In genomic region chr5:117928553-117928952, GRCm38 (mm10) we compare ENCODE assay signal across 20 mouse cellular contexts. TPM values are rescaled to one million over a fixed set of nuclear protein-coding genes. Genes with fewer than 3 reads are reported as not detected.
DNase-seq lines count a peak whose midpoint lies in the region; ATAC-seq and TF ChIP-seq lines count a peak whose summit lies in the region.
"Had no signal": no experiment of that assay in that cellular context is flagged by ENCODE, and none has a peak within 500 bp of the region (broad histone marks: within the 10 kb centered on the region; RNA-seq: fewer than 3 reads in every experiment).

No protein-coding gene starts in this region.

- H3K27me3 ChIP-seq in intestine, postnatal 0 days (replicated peaks; ENCODE audit: control insufficient read depth, insufficient read depth, low read length), result no peaks in the 10 kb centered on the region
- H3K27me3 ChIP-seq in intestine, embryonic 16.5 days (replicated peaks; ENCODE audit: control insufficient read depth, insufficient read depth, low read length), result no peaks in the 10 kb centered on the region
- H3K27me3 ChIP-seq: embryonic facial prominence, embryonic 15.5 days; forebrain, embryonic 15.5 days; hindbrain, embryonic 15.5 days; intestine, embryonic 15.5 days had no signal

- WGBS in intestine, postnatal 0 days, result 94% methylated on average over 2 of the region's 2 CpGs
- 84% methylated on average over 2 of the region's 2 CpGs for WGBS in intestine, embryonic 16.5 days

- H3K4me2 ChIP-seq in intestine, postnatal 0 days (replicated peaks; ENCODE audit: low read depth), result no peak overlapping the region
- H3K4me2 ChIP-seq in intestine, embryonic 16.5 days (ENCODE audit: low read depth, low read length), result no peak overlapping the region
- H3K4me2 ChIP-seq: embryonic facial prominence, embryonic 15.5 days; forebrain, embryonic 15.5 days; hindbrain, embryonic 15.5 days; intestine, embryonic 15.5 days; kidney, embryonic 15.5 days had no signal

- no peaks in the 10 kb centered on the region for H3K36me3 ChIP-seq in intestine, postnatal 0 days (ENCODE audit: control insufficient read depth, insufficient read depth)
- H3K36me3 ChIP-seq in intestine, embryonic 16.5 days (ENCODE audit: control insufficient read depth, insufficient read depth, low read length), result no peaks in the 10 kb centered on the region
- H3K36me3 ChIP-seq: embryonic facial prominence, embryonic 15.5 days; forebrain, embryonic 15.5 days; hindbrain, embryonic 15.5 days; intestine, embryonic 15.5 days; kidney, embryonic 15.5 days; midbrain, embryonic 10.5 days had no signal

- no peaks in the 10 kb centered on the region for H3K9me3 ChIP-seq in intestine, postnatal 0 days (ENCODE audit: control insufficient read depth)
- H3K9me3 ChIP-seq in intestine, embryonic 16.5 days (ENCODE audit: control insufficient read depth, low read length), result no peaks in the 10 kb centered on the region
- H3K9me3 ChIP-seq: embryonic facial prominence, embryonic 15.5 days; forebrain, embryonic 15.5 days; hindbrain, embryonic 15.5 days; intestine, embryonic 15.5 days; kidney, embryonic 15.5 days; midbrain, embryonic 10.5 days had no signal

- H3K9ac ChIP-seq in intestine, postnatal 0 days (ENCODE audit: low read depth, low read length), result no peak overlapping the region
- H3K9ac ChIP-seq in intestine, embryonic 16.5 days (ENCODE audit: low read depth, low read length), result no peak overlapping the region
- H3K9ac ChIP-seq: embryonic facial prominence, embryonic 15.5 days; forebrain, embryonic 15.5 days; hindbrain, embryonic 15.5 days; intestine, embryonic 15.5 days; kidney, embryonic 15.5 days had no signal

- DNase-seq in 3T3-L1 (ENCODE audit: low read depth, low spot score) (peak; percentile 13), A20 (ENCODE audit: low read depth, low spot score) (peak; percentile 25), R1 (ENCODE audit: low read depth, low spot score) (peak; percentile 74)
- DNase-seq in ovary, adult 18-20 months (ENCODE audit: low spot score), result no peak
- no peak for DNase-seq in ovary, postnatal 10 days (ENCODE audit: low spot score)
- DNase-seq: adrenal gland, postnatal 36 days; cerebellum, adult 9-10 months; gastrocnemius, postnatal 25 days; heart, postnatal 36 days; lung, postnatal 10 days; right cerebral cortex, postnatal 14 days had no signal

- no peak for ATAC-seq in intestine, postnatal 0 days
- ATAC-seq in intestine, embryonic 16.5 days, result no peak
- ATAC-seq: CD4-positive, CD25-positive, alpha-beta regulatory T cell, adult 4 months; forebrain, embryonic 15.5 days; intestine, embryonic 15.5 days had no signal

- H3K27ac ChIP-seq in intestine, postnatal 0 days (ENCODE audit: low read depth, low read length), result no peak overlapping the region
- H3K27ac ChIP-seq in intestine, embryonic 16.5 days (ENCODE audit: low read length), result no peak overlapping the region
- H3K27ac ChIP-seq: embryonic facial prominence, embryonic 15.5 days; forebrain, embryonic 15.5 days; hindbrain, embryonic 15.5 days; intestine, embryonic 15.5 days; kidney, embryonic 15.5 days; midbrain, embryonic 10.5 days had no signal

- H3K4me3 ChIP-seq in intestine, postnatal 0 days (ENCODE audit: low read depth, low read length), result no peak overlapping the region
- no peak overlapping the region for H3K4me3 ChIP-seq in intestine, embryonic 16.5 days (ENCODE audit: low read length)
- H3K4me3 ChIP-seq: embryonic facial prominence, embryonic 15.5 days; forebrain, embryonic 15.5 days; hindbrain, embryonic 15.5 days; intestine, embryonic 15.5 days; kidney, embryonic 15.5 days; midbrain, embryonic 10.5 days had no signal

- peak; percentile 26 for TF ChIP-seq CTCF in intestine, postnatal 0 days (IDR thresholded peaks at IDR 0.05; ENCODE audit: low read depth)

- no peaks in the 10 kb centered on the region for H3K4me1 ChIP-seq in intestine, postnatal 0 days (replicated peaks; ENCODE audit: control insufficient read depth, insufficient read depth, low read length)
- no peaks in the 10 kb centered on the region for H3K4me1 ChIP-seq in intestine, embryonic 16.5 days (ENCODE audit: control insufficient read depth, insufficient read depth, low read length)
- H3K4me1 ChIP-seq: embryonic facial prominence, embryonic 15.5 days; hindbrain, embryonic 15.5 days; intestine, embryonic 15.5 days; kidney, embryonic 15.5 days had no signal

RNA-seq across cellular contexts. Expression of gene Fbxo21, which starts 48.0 kb away (rescaled TPM):
- 20.7 and 21.2 TPM in 2 replicates for polyA plus RNA-seq in intestine, postnatal 0 days (2015; fragmentation: Nextera tagmentation; extraction: Ambion mirVana)
- 50.1 and 51.0 TPM in 2 replicates for polyA plus RNA-seq in intestine, embryonic 16.5 days (2015; fragmentation: Nextera tagmentation; extraction: Ambion mirVana)

Comparison
In these comparisons a context has a peak if more than half of its experiments do, and no peak if none do; other contexts are left out.
1. DNase-seq: peak in 3T3-L1 (single experiment), A20 (single experiment) and R1 (single experiment); none in ovary, adult 18-20 months (single experiment) and ovary, postnatal 10 days (single experiment).